Mouse (Mus musculus): Measurements from ENCODE around the gene D630039A03Rik.

DNA sequence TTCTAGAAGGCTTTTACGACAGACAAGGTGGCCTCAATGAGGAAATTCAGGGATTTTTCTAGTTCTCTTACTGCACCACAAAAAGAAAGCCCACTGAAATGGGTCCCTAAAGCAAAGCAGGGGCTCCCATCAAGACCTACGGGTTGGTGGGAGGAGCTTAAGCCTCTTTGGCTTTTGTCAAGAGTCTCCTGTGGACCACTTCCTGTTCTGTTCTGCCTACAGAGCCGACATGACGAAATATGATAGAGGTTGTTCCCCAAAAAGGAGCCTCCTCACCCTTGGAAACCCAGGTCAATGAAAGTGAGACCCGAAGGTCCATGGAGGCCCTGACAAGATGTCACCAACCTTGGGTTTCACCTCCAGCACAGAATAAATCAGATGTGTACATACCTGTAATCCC is 13.5 kb downstream of the D630039A03Rik start:
- TF ChIP-seq CHD2 (IDR thresholded peaks at IDR 0.05; ENCODE audit: low read depth, low read length) (no peak), HCFC1 (IDR thresholded peaks at IDR 0.05; ENCODE audit: borderline replicate concordance, insufficient read depth, low read length) (no peak), ZC3H11A (IDR thresholded peaks at IDR 0.05; ENCODE audit: borderline replicate concordance, low read depth, low read length) (no peak)
